Mouse (Mus musculus) testis, adult 2 months (tissue): ENCODE measurements at regions not wholly inside any gene's neighbourhood (a gene's known extent, or its start where the extent isn't known, plus 50 kb on each side); places are given as distances from the start of the nearest gene placed in this dataset.

Experiments
- CTCF ChIP-seq: fragments of 200-500 bp; IDR thresholded peaks from 2 replicates; pipeline ENCODE4 v1.5.1; 2012; ENCODE audit warnings: low read depth, mild to moderate bottlenecking, inconsistent platforms, low read length, moderate library complexity; ENCODE audit not compliant: control insufficient read depth, insufficient read depth, insufficient replicate concordance
- POLR2A ChIP-seq: fragments of 200-500 bp; IDR thresholded peaks from 2 replicates; pipeline ENCODE4 v1.6.1; 2012; ENCODE audit warnings: low read depth, mild to moderate bottlenecking, inconsistent platforms, low read length, moderate library complexity; ENCODE audit not compliant: control insufficient read depth

DNA sequence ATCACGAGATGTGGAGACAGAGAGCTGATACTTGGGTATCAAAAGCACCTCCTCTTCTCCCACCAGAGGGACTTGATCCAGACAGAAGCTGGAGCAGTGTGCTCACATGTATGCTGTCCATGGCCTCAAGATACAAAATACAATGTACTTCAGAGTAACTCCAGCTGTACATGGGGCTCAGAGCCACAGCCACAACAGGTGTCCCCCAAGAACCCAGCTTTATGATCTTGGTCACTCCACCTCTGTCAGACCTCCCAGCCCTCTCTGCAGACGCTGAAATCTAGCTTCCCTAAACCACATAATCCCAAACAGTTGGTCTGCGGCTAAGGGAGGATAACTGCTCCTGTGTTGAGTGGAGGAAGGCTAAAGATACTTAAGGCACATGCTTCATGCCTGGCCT, 389.9 kb downstream of the Gm45692 start:
- TF ChIP-seq CTCF: no peak
- no peak for TF ChIP-seq POLR2A
